Mouse (Mus musculus) embryonic facial prominence, embryonic 11.5 days (tissue): ENCODE data around the gene Aurkb. TPM values are rescaled to one million over a fixed set of nuclear protein-coding genes. Genes with fewer than 3 reads are reported as not detected.
"Not testable (repeated sequence)": the region's sequence is repeated elsewhere in the genome, so short reads cannot be mapped to it uniquely, and the experiment has no call there.

ENCODE experiments used
- ATAC-seq: fragments of 200-750 bp; cut with Nextera tagmentation; replicated peaks from 2 replicates; pipeline ENCODE4 v1.8.0; 2017; ENCODE audit warnings: low read depth; ENCODE audit not compliant: insufficient number of reproducible peaks, low FRiP score, low TSS enrichment
- DNase-seq: peaks from one replicate; pipeline ENCODE4 v3.0.0-alpha.2; 2015; ENCODE audit warnings: low spot score
- H3K27ac ChIP-seq: fragments of 300-500 bp; sonication (generic); replicated peaks from 2 replicates; pipeline ENCODE4 v1.5.1; 2014; ENCODE audit warnings: mild to moderate bottlenecking, low read depth, low read length, control low read depth
- H3K27me3 ChIP-seq: fragments of 300-500 bp; sonication (generic); 2 replicates; pipeline ENCODE4 v1.6.1; 2014; ENCODE audit warnings: mild to moderate bottlenecking, low read length, moderate library complexity, mixed read lengths; ENCODE audit not compliant: control insufficient read depth, insufficient read depth
- H3K36me3 ChIP-seq: fragments of 300-500 bp; sonication (generic); replicated peaks from 2 replicates; pipeline ENCODE4 v1.6.1; 2014; ENCODE audit warnings: low read depth, mild to moderate bottlenecking, low read length, moderate library complexity, mixed read lengths; ENCODE audit not compliant: control insufficient read depth, insufficient read depth
- H3K4me1 ChIP-seq: fragments of 300-500 bp; sonication (generic); 2 replicates; pipeline ENCODE4 v1.6.1; 2014; ENCODE audit warnings: low read length, mixed read lengths; ENCODE audit not compliant: control insufficient read depth, insufficient read depth
- H3K4me2 ChIP-seq: fragments of 300-500 bp; sonication (generic); 2 replicates; pipeline ENCODE4 v1.6.1; 2014; ENCODE audit warnings: low read depth, mild to moderate bottlenecking, control low read depth, low read length, moderate library complexity
- H3K4me3 ChIP-seq: fragments of 300-500 bp; sonication (generic); 2 replicates; pipeline ENCODE4 v1.5.1; 2014; ENCODE audit warnings: low read depth, low read length, control low read depth
- H3K9ac ChIP-seq: fragments of 300-500 bp; sonication (generic); replicated peaks from 2 replicates; pipeline ENCODE4 v1.6.1; 2014; ENCODE audit warnings: mild to moderate bottlenecking, control low read depth, low read length
- H3K9me3 ChIP-seq: fragments of 300-500 bp; sonication (generic); replicated peaks from 2 replicates; pipeline ENCODE4 v1.6.1; 2016; ENCODE audit warnings: mild to moderate bottlenecking, low read length, inconsistent platforms, mixed read lengths; ENCODE audit not compliant: control insufficient read depth
- WGBS: fragments of 180-500 bp; shearing (Covaris S2); extraction: QIAGEN DNeasy Blood & Tissue Kit; methylation state at CpG from one replicate; pipeline ENCODE4 v1.1.7; 2014; 5-methylcytosine and 5-hydroxymethylcytosine counted together
- polyA plus RNA-seq: library from polyadenylated mRNA; unstranded; fragments of >200 nt; fragmentation: Nextera tagmentation; extraction: Ambion mirVana; gene quantifications from 2 replicates; pipeline ENCODE4 v1.2.1, GENCODE M21; 2014

Gene Aurkb
- polyA plus RNA-seq, 1 experiment from 2014 or later, result 162 TPM

DNA sequence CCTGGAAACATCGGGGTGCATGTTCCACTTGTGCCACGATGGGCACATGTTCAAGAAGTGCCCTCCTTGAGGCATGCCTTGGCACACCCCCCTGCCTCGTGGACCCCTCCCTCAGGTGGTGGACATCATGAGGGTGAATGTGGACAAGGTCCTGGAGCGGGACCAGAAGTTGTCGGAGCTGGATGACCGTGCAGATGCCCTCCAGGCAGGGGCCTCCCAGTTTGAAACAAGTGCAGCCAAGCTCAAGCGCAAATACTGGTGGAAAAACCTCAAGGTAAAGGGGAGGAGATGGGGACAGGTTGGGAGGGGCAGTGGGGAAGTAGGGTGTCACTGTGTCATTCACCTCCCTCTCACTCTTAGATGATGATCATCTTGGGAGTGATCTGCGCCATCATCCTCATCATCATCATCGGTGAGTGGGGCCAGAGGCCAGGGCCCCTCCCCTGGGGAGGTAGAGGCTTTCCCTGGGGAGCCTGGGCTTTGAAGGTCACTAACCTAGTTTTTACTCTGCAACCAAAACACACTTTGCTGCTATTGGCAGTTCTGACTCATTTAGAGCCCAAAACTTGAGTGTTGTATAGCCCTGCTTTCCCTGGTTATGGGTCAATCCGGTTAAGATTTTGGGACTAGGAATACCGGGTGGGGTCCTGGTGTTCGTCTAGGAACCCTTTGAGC is 44.3 kb downstream of the Aurkb start:
- whole genome bisulfite sequencing, result 88% methylated on average over 12 of the region's 12 CpGs
- DNase-seq, result no peak
- Histone ChIP-seq H3K9me3 (no peaks in the 10 kb centered on the region), H3K36me3 (no peaks in the 10 kb centered on the region), H3K4me2 (peak overlapping the region; percentile 90), H3K9ac (peak overlapping the region; percentile 99), H3K27me3 (no peaks in the 10 kb centered on the region), H3K4me1 (no peaks in the 10 kb centered on the region), H3K27ac (no peak overlapping the region), H3K4me3 (peak overlapping the region; percentile 100)
- no peak for ATAC-seq

DNA sequence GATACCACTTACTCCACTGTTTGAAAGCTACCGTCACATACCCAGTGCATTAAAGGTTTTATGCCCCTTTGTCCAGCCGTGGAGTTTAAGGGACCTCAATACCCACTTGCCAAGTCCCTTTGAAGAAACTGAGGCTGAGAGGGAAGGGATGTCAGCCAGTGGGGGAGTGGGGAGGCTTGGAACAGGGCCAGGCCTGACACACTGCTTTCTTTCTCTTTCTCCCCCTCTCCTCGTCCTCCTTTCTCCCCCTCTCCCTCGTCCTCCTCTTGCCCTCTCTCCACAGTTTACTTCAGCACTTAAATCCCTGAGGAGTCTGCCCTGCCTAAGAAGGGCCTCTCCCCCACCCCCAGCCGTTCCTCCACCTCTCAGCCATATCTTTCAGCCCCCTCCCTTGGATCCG is 44.9 kb downstream of the Aurkb start:
- Histone ChIP-seq H3K4me3 (no peak overlapping the region), H3K9me3 (no peaks in the 10 kb centered on the region), H3K27ac (no peak overlapping the region), H3K4me1 (no peaks in the 10 kb centered on the region), H3K36me3 (no peaks in the 10 kb centered on the region), H3K9ac (no peak overlapping the region), H3K4me2 (no peak overlapping the region), H3K27me3 (no peaks in the 10 kb centered on the region)
- DNase-seq (no peak), ATAC-seq (no peak)
- WGBS, result 70% methylated on average over 6 of the region's 6 CpGs

- no peaks in the 10 kb centered on the region for H3K27me3 ChIP-seq
- WGBS, result 62% methylated on average over 7 of the region's 7 CpGs
- H3K4me3 ChIP-seq, result no peak overlapping the region
- no peak overlapping the region for H3K27ac ChIP-seq
- no peak for ATAC-seq
- no peak overlapping the region; the same call in 1 of the 2 replicates for H3K9ac ChIP-seq
- peak overlapping the region; percentile 2; the same call in 1 of the 2 replicates for H3K4me2 ChIP-seq
- DNase-seq, result no peak
- no peaks in the 10 kb centered on the region for H3K36me3 ChIP-seq
- no peaks in the 10 kb centered on the region for H3K9me3 ChIP-seq
- H3K4me1 ChIP-seq, result peaks cover 3% of the 10 kb centered on the region; the same call in 1 of the 2 replicates
Measured at GRCm38 (mm10) chr11:69091566-69092385, 46.3 kb downstream of the Aurkb start.

DNA sequence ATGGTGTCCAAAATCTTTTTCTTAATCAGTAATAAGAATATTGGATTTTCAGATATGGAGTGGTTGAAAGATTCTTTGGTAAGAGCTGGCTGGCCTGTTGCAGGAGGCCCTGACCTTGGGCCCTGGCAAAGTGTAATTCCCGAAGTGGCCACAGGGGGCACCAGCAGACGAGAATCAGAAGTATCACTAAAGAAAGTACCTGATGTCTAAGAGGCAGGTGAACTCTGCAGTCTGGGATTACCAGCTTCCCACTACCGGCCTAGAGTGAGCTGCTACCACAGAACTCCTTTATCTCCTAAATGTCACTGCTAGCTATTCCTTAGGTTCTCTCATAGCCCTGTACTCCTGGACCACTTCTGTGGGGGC is 46.9 kb downstream of the Aurkb start:
- H3K27me3 ChIP-seq, result no peaks in the 10 kb centered on the region
- no peak overlapping the region for H3K4me3 ChIP-seq
- H3K4me2 ChIP-seq, result no peak overlapping the region
- ATAC-seq, result no peak
- H3K9ac ChIP-seq, result no peak overlapping the region
- no peak overlapping the region for H3K27ac ChIP-seq
- H3K36me3 ChIP-seq, result no peaks in the 10 kb centered on the region
- peaks cover 3% of the 10 kb centered on the region; the same call in 1 of the 2 replicates for H3K4me1 ChIP-seq
- 3% methylated on average over 3 of the region's 3 CpGs for WGBS
- H3K9me3 ChIP-seq, result no peaks in the 10 kb centered on the region
- DNase-seq, result peak; percentile 84

DNA sequence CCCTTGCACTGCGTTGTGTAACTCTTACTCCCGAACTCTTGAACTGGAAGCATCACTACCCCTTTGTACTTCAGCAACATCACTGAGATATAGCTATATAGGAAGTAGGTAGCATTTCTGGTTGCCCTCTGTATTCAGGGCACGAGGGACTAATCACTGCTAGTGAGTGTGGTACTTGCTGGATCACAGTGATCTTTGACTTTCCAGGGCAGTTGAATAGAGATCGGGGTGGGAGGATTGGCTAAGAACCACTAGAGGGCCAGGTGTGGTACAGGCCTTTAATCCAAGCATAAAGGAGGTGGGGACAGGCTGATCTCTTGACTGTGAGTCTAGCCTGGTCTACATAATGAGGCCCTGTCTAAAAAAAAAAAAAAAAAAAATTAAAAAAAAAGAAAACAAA is 47.4 kb downstream of the Aurkb start:
- H3K4me1 ChIP-seq, result peaks cover 8% of the 10 kb centered on the region

DNA sequence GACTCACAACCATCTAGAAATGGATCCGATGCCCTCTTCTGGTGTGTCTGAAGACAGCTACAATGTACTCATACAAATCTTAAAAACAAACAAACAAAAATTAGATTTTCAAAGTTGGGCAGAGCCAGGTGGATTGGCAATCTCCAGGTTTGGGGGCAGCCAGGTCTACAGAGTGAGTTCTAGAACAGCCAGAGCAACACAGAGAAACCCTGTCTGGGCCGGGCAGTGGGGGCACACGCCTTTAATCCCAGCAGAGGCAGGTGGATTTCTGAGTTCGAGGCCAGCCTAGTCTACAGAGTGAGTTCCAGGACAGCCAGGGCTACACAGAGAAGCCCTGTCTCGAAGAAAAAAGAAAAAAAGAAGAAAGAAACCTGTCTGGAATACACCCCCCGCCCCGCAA is 48.4 kb downstream of the Aurkb start:
- 88% methylated on average over 7 of the region's 7 CpGs for WGBS
- H3K9me3 ChIP-seq, H3K4me3 ChIP-seq, H3K27ac ChIP-seq, H3K4me2 ChIP-seq, H3K27me3 ChIP-seq, DNase-seq, H3K36me3 ChIP-seq, H3K9ac ChIP-seq, ATAC-seq: not testable (repeated sequence)
- peaks cover 14% of the 10 kb centered on the region for H3K4me1 ChIP-seq

More for the DNA sequence above, 47.4 kb downstream of the Aurkb start:
- H3K9ac ChIP-seq, result no peak overlapping the region
- ATAC-seq (no peak), DNase-seq (no peak)
- no peaks in the 10 kb centered on the region for H3K27me3 ChIP-seq
- no peak overlapping the region for H3K4me3 ChIP-seq
- H3K36me3 ChIP-seq, result no peaks in the 10 kb centered on the region
- H3K9me3 ChIP-seq, result no peaks in the 10 kb centered on the region
- 92% methylated on average over 4 of the region's 4 CpGs for WGBS
- H3K4me2 ChIP-seq, result no peak overlapping the region
- H3K27ac ChIP-seq, result no peak overlapping the region

GRCm38 (mm10) chr11:69094697-69095429 is 49.4 kb downstream of the Aurkb start, which contains the start of gene Per1:
Gene Per1 (plus strand): TSS chr11:69095217.
- ATAC-seq (peak; percentile 93), DNase-seq (peak; percentile 99)
- peaks cover 14% of the 10 kb centered on the region for H3K4me1 ChIP-seq
- H3K9me3 ChIP-seq, result no peaks in the 10 kb centered on the region
- no peaks in the 10 kb centered on the region for H3K27me3 ChIP-seq
- H3K9ac ChIP-seq, result peak within 1 kb of the TSS; percentile 62
- no peak within 1 kb of the TSS for H3K27ac ChIP-seq
- peak within 1 kb of the TSS; percentile 50 for H3K4me3 ChIP-seq
- H3K36me3 ChIP-seq, result no peaks in the 10 kb centered on the region
- WGBS, result under 1% methylated on average over 37 of the region's 37 CpGs
- H3K4me2 ChIP-seq, result peak within 1 kb of the TSS; percentile 91
